Mouse (Mus musculus) heart, postnatal 0 days (tissue): ENCODE measurements at regions not wholly inside any gene's neighbourhood (a gene's known extent, or its start where the extent isn't known, plus 50 kb on each side); places are given as distances from the start of the nearest gene placed in this dataset.

ENCODE experiments used
- CTCF ChIP-seq: IDR thresholded peaks from 2 replicates; pipeline ENCODE4 v1.5.1; 2016; ENCODE audit warnings: antibody characterized with exemption, control low read depth, low read depth
- EP300 ChIP-seq: IDR thresholded peaks from 2 replicates; pipeline ENCODE4 v1.6.1; 2016; ENCODE audit warnings: antibody characterized with exemption, low read depth

GRCm38 (mm10) chr9:89821109-89821852 lies 83.0 kb upstream of the Ankrd34c start:
- TF ChIP-seq CTCF (no peak), EP300 (no peak)
